Mouse (Mus musculus): ENCODE data around the gene Epb41l5.

Epb41l5 gene

DNA sequence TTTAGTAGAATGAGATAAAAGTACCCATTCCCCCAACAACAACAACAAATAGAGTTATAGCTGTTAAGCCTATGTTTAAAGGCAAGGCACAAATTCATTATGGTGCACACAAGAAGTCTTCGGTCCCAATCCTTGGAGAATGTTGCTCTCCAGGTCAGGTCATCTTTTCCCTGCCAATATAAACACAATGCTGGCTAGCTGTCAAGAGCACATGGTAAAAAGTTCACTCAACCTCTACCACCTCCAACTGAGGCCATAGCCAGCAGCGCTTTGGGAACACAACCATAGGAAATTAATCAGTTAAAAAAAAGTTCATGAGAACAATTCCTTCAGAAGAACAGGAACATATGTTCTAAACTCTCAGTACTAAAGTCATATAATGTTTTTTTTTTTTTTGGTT lies 58.8 kb downstream of the Epb41l5 start:
- DNase-seq, result peak; percentile 16 to 62

- DNase-seq, result no peak
Observed at GRCm38 (mm10) chr1:119584974-119585373, 63.8 kb downstream of the Epb41l5 start.

DNA sequence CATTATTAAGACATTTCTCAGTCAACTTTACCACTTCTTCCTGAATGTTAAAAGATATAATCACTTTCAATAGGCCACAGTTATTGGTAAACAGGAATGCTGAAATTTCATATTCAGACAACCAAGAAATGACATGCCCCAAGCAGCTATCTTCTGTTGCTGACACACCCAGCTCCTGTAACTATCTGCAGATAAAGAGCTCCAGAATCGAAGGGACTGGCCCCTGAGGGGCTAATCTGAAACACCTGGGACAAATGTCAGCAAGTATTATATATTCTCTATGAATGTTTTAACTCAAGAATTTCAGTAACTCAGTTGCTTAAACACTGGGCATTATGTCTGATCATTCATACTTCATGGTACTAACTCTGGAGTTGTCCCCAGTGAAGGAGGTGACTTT lies 78.7 kb downstream of the Epb41l5 start:
- DNase-seq, result no peak

DNA sequence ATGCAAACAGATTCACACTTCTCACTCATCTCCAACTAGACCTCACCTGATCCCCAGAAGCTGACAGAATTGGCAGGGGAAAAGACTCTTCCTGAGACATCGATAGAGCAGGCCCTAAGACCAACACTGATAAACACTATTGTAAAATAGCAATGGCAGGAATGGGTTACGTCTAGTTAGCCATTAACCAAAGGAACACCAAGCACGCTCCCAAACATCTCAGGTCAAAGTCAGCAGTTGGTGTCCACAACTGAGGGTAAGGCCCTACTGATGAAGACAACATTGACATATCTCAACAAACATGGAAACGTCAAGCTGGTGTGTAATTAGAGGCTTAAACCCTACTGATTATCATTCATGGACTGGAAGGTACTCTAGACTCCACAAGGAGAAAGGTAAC lies 83.3 kb downstream of the Epb41l5 start:
- no peak for DNase-seq

- no peak for DNase-seq
Observed at GRCm38 (mm10) chr1:119557641-119558395, 91.0 kb downstream of the Epb41l5 start.

DNA sequence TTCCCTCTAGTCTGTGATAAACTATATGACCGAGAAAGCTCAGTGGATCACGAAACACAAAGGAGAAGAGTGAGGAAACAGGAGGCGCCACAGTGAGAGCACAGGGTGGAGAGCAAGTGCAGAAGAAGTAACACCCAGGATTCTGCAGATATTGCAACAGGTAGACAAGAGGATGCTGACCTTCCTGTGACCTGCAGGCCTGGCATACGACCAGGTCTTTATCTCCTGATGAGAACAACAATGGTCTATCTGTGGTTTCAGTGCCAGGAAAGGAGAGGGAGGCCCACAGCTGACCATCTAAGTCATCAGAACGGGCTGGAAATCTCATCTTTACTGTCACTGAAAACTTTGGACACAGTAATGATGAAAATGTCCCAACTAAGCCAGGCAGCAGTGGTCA lies 93.1 kb downstream of the Epb41l5 start:
- DNase-seq, result no peak

DNA sequence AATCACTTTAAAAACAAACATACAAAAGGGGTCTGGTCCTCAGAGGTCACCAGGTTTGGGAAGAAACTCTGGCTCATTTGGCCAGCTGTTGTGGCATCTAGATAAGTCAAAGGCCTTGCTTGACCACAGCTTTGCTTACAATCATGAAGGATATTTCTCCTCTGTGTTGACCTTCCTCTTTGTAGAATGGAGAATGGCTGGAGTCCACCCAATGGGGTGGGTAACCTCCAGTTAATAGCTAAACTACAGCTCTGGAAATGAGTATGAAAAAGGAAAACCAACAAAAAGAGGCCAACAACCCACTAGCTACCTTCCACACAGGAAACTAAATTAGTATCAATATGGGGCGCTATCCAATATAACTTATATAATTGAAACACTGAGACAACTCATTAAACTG lies 97.1 kb downstream of the Epb41l5 start:
- DNase-seq, result no peak

DNA sequence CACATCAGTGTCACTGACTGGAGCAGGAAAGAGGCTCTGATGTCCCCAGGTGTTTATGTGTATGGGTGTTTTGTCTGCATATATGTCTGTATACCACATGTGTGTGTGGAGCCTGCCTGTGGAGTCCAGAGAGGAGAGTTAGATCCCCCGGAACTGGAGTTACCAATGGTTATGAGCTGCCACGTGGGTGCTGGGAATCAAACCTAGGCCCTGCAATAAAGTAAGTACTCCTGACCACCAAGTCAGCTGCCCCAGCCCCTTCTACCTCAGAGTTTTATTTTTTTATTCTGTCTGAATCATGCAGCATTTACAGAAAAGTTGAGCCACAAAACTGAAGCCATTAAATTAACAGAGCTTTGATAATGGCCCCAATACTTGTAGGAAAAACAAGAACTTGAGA lies 98.7 kb downstream of the Epb41l5 start:
- DNase-seq, result no peak

DNA sequence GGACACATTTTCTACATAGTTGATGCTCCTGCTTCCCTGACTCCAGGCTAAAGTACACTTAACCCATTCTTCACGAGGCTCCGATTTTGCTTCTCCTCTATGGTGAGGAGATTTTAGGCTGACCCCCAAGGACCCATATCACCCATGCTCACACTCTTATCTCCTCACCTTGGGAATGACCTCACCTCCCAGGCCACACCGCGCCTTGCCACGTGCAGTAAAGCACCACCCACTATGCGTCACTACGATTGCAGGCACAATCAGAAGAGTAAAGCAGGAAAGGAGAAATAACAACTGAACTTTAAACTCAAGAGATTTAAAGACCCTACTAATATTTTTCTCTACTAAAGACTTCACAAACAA lies 99.5 kb downstream of the Epb41l5 start:
- DNase-seq, result no peak

DNA sequence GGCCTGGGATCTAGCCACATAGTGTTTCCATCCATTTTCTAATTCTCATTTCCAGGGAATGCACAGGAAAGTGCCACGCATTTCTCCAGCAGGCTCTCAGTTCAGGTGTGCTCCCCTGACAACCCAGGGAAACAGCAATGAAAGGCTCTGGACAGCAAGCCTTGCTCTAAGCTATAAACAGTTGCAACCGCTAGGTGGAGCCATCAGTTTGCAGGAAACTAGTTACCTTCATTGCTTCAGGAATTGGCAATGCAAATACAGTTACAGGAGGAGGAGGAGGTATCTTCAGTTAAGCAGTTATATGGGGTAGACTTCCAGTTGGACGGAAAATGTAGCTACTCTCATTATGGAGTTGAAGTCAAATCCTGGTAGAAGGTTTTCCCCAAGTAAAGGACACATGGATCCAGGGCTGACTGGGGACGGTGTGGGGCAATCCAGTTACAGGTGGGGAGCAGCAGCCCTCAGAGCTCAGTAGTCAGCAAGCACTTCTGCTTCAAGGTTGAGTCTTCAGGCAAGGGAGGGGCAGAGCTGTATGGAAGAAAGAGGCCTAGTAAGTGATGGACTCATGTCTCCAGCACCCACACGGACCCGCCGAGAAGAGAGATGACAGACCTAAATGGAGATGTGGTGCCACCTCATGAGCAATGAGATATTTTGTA lies 100.0 kb downstream of the Epb41l5 start:
- peak; percentile 68 to 75 for DNase-seq

DNA sequence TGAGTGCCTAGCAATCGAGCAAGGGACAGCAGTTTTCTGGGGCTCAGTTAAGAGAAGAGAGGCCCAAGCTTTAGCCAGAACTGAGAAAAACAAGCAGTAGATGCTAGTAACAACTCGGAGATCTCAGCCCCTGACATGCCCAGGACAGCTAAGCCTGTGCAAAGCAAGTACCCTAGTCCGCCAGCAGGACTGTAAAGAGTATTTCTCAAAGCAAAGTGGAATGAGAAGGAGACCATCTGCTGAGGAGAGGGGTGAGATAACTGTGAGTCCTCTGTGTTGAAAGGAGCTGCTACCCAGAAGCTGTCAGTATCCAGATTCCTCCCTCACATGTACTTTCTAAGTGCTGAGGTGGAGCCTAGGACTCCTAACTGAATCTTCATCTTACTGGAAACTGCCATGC lies 102.3 kb downstream of the Epb41l5 start:
- DNase-seq, result peak in 1 of 2 experiments; percentile 24

GRCm38 (mm10) chr1:119545671-119546070 lies 103.1 kb downstream of the Epb41l5 start:
- no peak for DNase-seq

- no peak for DNase-seq
Observed at GRCm38 (mm10) chr1:119545164-119545563, 103.6 kb downstream of the Epb41l5 start.

DNA sequence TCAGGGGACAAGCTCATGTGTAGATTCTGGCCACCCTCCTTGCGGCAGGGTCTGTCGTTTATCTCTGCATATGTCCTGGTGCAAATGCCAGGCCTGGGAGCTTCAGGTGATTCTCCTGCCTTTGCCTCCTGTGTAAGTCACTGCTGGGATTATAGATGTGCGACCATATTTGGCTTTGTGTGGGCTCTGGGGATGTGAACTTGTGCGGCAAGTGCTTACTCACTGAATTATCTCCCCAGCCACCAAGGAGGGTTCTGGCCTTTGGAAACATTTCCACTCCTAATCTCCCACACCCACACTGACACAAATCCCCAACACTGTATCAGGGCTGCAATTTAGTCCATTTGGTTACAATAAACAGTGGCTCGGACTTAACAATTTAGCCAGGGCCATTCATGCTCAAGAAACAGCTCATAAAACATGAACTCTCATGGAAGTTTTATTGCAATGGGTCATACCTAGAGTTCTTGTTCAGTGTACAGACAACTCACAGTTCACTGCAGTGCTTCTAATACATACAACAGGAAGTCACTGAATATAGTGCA lies 104.1 kb downstream of the Epb41l5 start:
- no peak for DNase-seq

- no peak for DNase-seq
Observed at GRCm38 (mm10) chr1:119543316-119543715, 105.5 kb downstream of the Epb41l5 start.

DNA sequence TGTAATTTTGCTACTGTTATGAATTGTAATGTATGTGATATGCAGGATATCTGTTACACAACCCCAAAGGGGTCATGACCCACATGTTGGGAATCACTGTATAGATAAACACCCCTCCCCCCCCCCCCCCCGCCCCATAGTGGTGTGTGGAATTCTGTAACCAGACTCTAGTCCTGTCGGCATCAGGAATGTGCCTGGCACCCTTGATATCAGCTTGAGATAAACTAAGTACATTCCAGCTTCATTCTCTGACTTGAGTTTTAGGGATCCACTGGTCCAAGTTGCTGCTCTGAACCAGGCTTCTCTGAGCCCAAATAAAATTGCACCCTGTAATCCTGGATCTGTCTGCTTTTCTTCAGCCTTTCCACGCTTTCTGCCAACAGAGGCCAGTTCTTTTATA lies 107.2 kb downstream of the Epb41l5 start:
- DNase-seq, result no peak

DNA sequence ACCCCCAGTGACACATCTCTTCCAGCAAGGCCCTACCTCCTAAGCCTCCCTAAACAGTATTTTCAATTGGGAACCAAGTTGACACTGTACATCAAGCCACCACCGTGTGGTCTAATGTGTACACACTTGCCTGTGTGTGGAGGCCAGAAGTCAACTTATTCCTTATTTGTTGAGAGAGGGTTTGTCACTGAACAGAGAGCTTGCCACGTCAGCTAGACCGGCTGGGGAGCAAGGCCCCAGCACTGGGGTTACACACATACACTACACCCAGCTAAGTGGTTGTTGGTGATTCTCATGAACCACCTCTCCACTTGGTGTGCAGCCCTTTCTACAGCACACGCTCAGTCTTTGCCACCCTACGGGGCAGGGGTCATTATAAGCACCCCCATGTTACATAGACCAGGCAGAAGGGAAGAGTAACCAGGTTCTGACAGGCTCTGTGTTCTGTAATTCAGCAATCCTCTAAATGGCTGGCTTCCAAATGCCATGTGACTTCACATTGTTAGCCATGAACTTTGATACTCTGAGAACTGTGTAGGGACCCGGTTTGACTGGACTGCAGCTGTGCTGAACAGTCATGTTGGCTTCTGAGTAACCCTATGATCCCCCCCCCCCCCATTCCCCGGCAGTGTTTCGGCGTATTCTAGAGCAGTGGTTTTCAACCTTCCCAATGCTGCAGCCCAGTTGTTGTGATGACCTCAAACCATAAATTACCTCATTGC lies 107.8 kb downstream of the Epb41l5 start:
- no peak for DNase-seq

- DNase-seq, result no peak
Observed at GRCm38 (mm10) chr1:119539252-119539651, 109.5 kb downstream of the Epb41l5 start.

GRCm38 (mm10) chr1:119537651-119538050 lies 111.1 kb downstream of the Epb41l5 start:
- DNase-seq, result no peak

DNA sequence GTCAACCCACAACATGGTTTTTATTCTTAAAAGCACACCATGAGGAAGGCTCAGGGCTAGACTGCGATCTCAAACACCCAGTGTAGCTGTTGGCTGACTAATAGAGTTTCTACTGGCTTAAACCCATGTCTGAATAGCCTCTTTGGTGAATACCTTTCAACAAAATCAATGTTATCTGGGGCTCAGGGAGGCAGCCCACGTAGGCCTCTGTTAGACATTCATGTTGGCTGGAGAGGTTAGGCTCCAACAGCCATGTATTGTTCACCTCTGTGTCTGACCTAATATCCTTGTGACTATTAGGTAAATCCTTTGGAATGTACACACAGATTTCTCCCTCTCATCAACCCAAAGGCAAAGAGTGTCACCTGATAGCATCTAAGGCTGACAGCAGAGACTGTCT lies 112.7 kb downstream of the Epb41l5 start:
- DNase-seq, result no peak

DNA sequence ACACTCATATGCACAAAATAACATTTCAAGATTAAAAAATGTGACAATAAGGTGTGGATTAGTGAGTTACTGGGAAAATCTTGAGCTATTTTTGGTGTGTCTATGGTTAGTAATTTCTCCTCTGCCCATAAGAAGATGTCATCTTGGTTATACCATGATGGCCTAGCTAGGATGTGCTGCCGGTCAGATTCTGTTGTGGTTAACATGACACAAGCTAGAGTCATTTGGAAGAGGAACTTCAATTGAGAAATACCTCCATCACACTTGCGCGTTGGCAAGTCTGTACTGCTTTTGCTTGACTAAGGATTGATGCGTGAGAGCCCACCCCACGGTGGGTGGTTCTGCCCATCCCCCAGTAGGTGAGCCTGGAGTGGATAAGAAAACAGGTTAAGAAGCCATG lies 114.5 kb downstream of the Epb41l5 start:
- DNase-seq, result no peak

- no peak for DNase-seq
Observed at GRCm38 (mm10) chr1:119533093-119533805, 115.6 kb downstream of the Epb41l5 start.

DNA sequence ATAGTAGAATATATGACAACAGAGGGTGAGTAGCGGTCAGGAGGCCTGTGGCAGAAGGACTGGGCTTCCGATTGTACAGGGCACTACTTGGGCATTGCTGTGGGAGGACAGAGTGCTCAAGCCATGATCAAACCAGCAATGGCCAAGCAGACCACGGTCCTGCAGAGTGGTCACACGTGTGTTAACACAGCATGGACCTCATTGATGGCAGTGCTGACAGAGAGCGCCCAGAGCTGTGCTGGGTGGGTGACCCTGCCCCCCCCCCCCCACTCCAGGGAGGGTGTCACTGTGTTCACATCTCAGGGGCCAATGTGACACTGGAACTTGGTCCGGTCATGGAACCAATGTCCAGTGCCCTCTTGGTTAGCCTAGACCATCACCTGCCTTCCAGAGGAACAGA lies 116.6 kb downstream of the Epb41l5 start:
- no peak for DNase-seq
